In the genomic region with DNA sequence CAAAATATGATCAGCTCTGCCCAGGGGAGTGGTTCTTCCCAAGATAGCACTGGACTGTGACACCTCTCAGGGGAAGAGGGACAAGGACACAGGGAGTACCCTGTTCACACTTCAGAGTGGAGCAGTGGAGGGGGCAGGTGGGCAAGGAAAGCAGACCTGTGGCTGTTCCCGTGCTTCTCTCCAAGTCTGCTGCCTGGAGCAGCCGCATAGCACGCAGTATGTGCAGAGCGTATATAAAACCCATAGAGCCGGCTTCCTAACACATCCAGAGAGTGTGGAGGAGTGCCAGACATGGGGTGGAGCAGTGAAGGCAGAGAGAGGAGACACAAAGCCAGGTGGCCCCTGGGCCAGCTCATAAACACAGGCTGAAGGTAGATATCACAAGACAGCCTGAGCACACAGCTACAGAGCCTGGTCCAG, we compare ENCODE assay signal across 14 mouse cellular contexts.
DNase-seq lines count a peak whose midpoint lies in the region; ATAC-seq and TF ChIP-seq lines count a peak whose summit lies in the region.
"Had no signal": no experiment of that assay in that cellular context is flagged by ENCODE, and none has a peak within 500 bp of the region (broad histone marks: within the 10 kb centered on the region; RNA-seq: fewer than 3 reads in every experiment).

No protein-coding gene starts in this region.

- H3K27me3 ChIP-seq in heart, embryonic 12.5 days (replicated peaks), result no peaks in the 10 kb centered on the region
- H3K27me3 ChIP-seq in intestine, embryonic 16.5 days (replicated peaks; ENCODE audit: control insufficient read depth, insufficient read depth, low read length), result no peaks in the 10 kb centered on the region
- no peaks in the 10 kb centered on the region for H3K27me3 ChIP-seq in stomach, embryonic 15.5 days (replicated peaks)
- H3K27me3 ChIP-seq: forebrain, embryonic 12.5 days; liver, embryonic 13.5 days had no signal

- no peak overlapping the region for H3K9ac ChIP-seq in heart, embryonic 12.5 days
- H3K9ac ChIP-seq in intestine, embryonic 16.5 days (ENCODE audit: low read depth, low read length), result no peak overlapping the region
- no peak overlapping the region for H3K9ac ChIP-seq in stomach, embryonic 15.5 days
- H3K9ac ChIP-seq: forebrain, embryonic 12.5 days; liver, embryonic 13.5 days had no signal

- no peak for DNase-seq in left cerebral cortex, adult 2 months (ENCODE audit: extremely low spot score in 1 of 2, low spot score in 2 of 2)
- DNase-seq in left cerebral cortex, postnatal 4 days, result no peak
- no peak for DNase-seq in lung, adult 2 months
- no peak for DNase-seq in spleen, postnatal 4 days (ENCODE audit: low spot score in 2 of 2)
- DNase-seq: adrenal gland, postnatal 25 days; cerebellum, adult 2 months; kidney, adult 18-20 months; liver, embryonic 13.5 days; retina, postnatal 1 day; thymus, adult 18-20 months had no signal

- peaks cover 30% of the 10 kb centered on the region for H3K4me1 ChIP-seq in heart, embryonic 12.5 days (replicated peaks)
- peaks cover 30% of the 10 kb centered on the region for H3K4me1 ChIP-seq in intestine, embryonic 16.5 days (ENCODE audit: control insufficient read depth, insufficient read depth, low read length)
- peaks cover 30% of the 10 kb centered on the region; the same call in 1 of the 2 replicates for H3K4me1 ChIP-seq in stomach, embryonic 15.5 days
- no peaks in the 10 kb centered on the region for H3K4me1 ChIP-seq in lung, adult 2 months (ENCODE audit: control insufficient read depth, insufficient read depth, low read length)
- H3K4me1 ChIP-seq: liver, embryonic 13.5 days had no signal

- H3K27ac ChIP-seq in left cerebral cortex, adult 2 months, result peak overlapping the region; percentile 28; the same call in 1 of the 2 replicates
- H3K27ac ChIP-seq in heart, embryonic 12.5 days (ENCODE audit: poor library complexity, severe bottlenecking), result peak overlapping the region; percentile 26; the same call in 1 of the 2 replicates
- H3K27ac ChIP-seq in intestine, embryonic 16.5 days (ENCODE audit: low read length), result no peak overlapping the region
- peak overlapping the region; percentile 35; the same call in 1 of the 2 replicates for H3K27ac ChIP-seq in stomach, embryonic 15.5 days
- H3K27ac ChIP-seq: forebrain, embryonic 12.5 days; liver, embryonic 13.5 days had no signal

- 51% methylated on average over 5 of the region's 5 CpGs for WGBS in heart, embryonic 12.5 days
- 56% methylated on average over 5 of the region's 5 CpGs for WGBS in intestine, embryonic 16.5 days
- 50% methylated on average over 5 of the region's 5 CpGs for WGBS in stomach, embryonic 15.5 days
- 77% methylated on average over 5 of the region's 5 CpGs for WGBS in lung, adult 2 months

- no peaks in the 10 kb centered on the region; the same call in 1 of the 2 replicates for H3K9me3 ChIP-seq in heart, embryonic 12.5 days (replicated peaks)
- no peaks in the 10 kb centered on the region for H3K9me3 ChIP-seq in intestine, embryonic 16.5 days (ENCODE audit: control insufficient read depth, low read length)
- no peaks in the 10 kb centered on the region for H3K9me3 ChIP-seq in stomach, embryonic 15.5 days
- H3K9me3 ChIP-seq: forebrain, embryonic 12.5 days; liver, embryonic 13.5 days had no signal

- H3K4me3 ChIP-seq in left cerebral cortex, adult 2 months, result no peak overlapping the region
- H3K4me3 ChIP-seq in heart, embryonic 12.5 days, result no peak overlapping the region
- H3K4me3 ChIP-seq in intestine, embryonic 16.5 days (ENCODE audit: low read length), result no peak overlapping the region
- no peak overlapping the region for H3K4me3 ChIP-seq in stomach, embryonic 15.5 days (replicated peaks)
- no peak overlapping the region for H3K4me3 ChIP-seq in lung, adult 2 months (replicated peaks; ENCODE audit: extremely low read depth, low read depth, low read length)
- H3K4me3 ChIP-seq: forebrain, embryonic 12.5 days; liver, embryonic 13.5 days had no signal

- no peak for ATAC-seq in heart, embryonic 12.5 days (ENCODE audit: insufficient number of reproducible peaks, low FRiP score)
- peak; percentile 52 for ATAC-seq in intestine, embryonic 16.5 days
- ATAC-seq in stomach, embryonic 15.5 days (ENCODE audit: insufficient read depth, low FRiP score, low read depth), result 0 out of 2 replicates have a peak, but pooled peaks have one; percentile 37

- no peaks in the 10 kb centered on the region for H3K36me3 ChIP-seq in heart, embryonic 12.5 days
- H3K36me3 ChIP-seq in intestine, embryonic 16.5 days (ENCODE audit: control insufficient read depth, insufficient read depth, low read length), result no peaks in the 10 kb centered on the region
- no peaks in the 10 kb centered on the region for H3K36me3 ChIP-seq in stomach, embryonic 15.5 days
- H3K36me3 ChIP-seq: forebrain, embryonic 12.5 days; liver, embryonic 13.5 days had no signal

- intact Hi-C loops in left cerebral cortex, adult 2 months (cut with DNase I), result no loop called here
- intact Hi-C loops in left cerebral cortex, postnatal 4 days (cut with DNase I), result loop anchor here (10.0 kb wide), 2 partner anchors 257 to 307 kb away; a partner anchor contains a TSS

- 0 out of 2 replicates have a peak overlapping the region, but pooled peaks have one; percentile 22 for H3K4me2 ChIP-seq in heart, embryonic 12.5 days
- H3K4me2 ChIP-seq in intestine, embryonic 16.5 days (ENCODE audit: low read depth, low read length), result no peak overlapping the region
- no peak overlapping the region for H3K4me2 ChIP-seq in stomach, embryonic 15.5 days
- H3K4me2 ChIP-seq: forebrain, embryonic 12.5 days; liver, embryonic 13.5 days had no signal

- TF ChIP-seq POLR2A in lung, adult 2 months (IDR thresholded peaks at IDR 0.05; ENCODE audit: borderline replicate concordance, extremely low read depth, low read depth, low read length), result no peak

- no peak for TF ChIP-seq CTCF in left cerebral cortex, adult 2 months (IDR thresholded peaks at IDR 0.05)
- TF ChIP-seq CTCF in lung, adult 2 months (IDR thresholded peaks at IDR 0.05; ENCODE audit: insufficient read depth, low read length), result no peak
